10 mouse cellular contexts compared by ENCODE assay signal in the genomic region with DNA sequence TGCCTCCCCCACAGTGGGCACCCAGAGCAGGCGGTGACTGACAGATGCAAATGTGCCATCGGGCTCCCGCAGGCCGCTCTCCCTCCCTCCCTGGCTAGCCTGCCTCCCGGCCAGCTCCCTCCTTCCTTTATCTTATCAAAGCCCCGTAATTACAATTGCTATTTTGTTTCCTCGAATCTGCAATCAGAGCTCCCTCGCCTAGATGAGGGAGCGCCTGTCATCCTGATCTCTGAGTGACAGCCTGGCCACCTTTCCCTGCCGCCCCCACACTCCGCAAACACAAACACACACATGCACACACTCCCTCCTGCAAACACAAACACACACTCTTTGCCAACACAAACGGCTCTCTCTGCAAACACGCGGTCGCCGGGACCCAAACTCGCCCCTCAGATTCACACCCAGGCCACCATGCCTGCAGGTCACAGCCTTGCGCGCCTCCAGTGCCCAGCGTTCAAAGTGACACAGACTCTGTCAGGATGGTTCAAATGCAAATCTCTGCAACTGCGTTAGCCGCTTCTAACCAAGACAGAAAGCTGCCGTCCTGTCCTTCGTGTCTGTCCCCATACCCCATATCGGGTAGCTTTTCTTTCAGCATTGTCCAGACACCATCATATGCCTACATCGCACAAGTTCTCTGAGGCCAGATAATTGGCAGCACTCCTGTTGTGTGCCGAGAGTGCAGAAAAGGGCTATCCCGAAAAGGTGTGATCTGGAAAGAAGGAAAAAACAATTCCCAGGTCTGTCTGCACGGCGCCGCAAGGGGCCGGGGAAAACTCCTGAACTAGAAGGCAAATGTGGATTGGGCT. TPM values are rescaled to one million over a fixed set of nuclear protein-coding genes. Genes with fewer than 3 reads are reported as not detected.
A peak's percentile ranks its signal among the peaks of the same experiment; 100 is the strongest.
DNase-seq lines count a peak whose midpoint lies in the region; ATAC-seq and TF ChIP-seq lines count a peak whose summit lies in the region.
"Had no signal": no experiment of that assay in that cellular context is flagged by ENCODE, and none has a peak within 500 bp of the region (broad histone marks: within the 10 kb centered on the region; RNA-seq: fewer than 3 reads in every experiment).

No protein-coding gene starts in this region.

- intact Hi-C loops in heart, postnatal 36 days (cut with DNase I), result loop anchor here (1.0 to 2.0 kb wide), 4 partner anchors 35 to 525 kb away; partner anchors contain the start of gene Fbxw4

- no peak for TF ChIP-seq EP300 in stomach, postnatal 0 days (optimal IDR thresholded peaks at IDR 0.05)

- 0 out of 2 replicates have a peak overlapping the region, but pooled peaks have one; percentile 11 for H3K9ac ChIP-seq in heart, embryonic 16.5 days (ENCODE audit: low read length)
- no peak overlapping the region for H3K9ac ChIP-seq in stomach, embryonic 15.5 days
- H3K9ac ChIP-seq in stomach, postnatal 0 days (ENCODE audit: low read length), result no peak overlapping the region
- no peak overlapping the region for H3K9ac ChIP-seq in intestine, embryonic 15.5 days

- peak overlapping the region; percentile 58 for H3K4me2 ChIP-seq in heart, embryonic 16.5 days (ENCODE audit: low read depth, low read length)
- H3K4me2 ChIP-seq in stomach, embryonic 15.5 days, result peak overlapping the region; percentile 35; the same call in 1 of the 2 replicates
- H3K4me2 ChIP-seq in stomach, postnatal 0 days (replicated peaks; ENCODE audit: low read depth), result no peak overlapping the region
- H3K4me2 ChIP-seq in intestine, embryonic 15.5 days (replicated peaks), result peak overlapping the region; percentile 39

- no peak for DNase-seq in heart, postnatal 36 days
- DNase-seq in stomach, postnatal 0 days (ENCODE audit: low spot score), result no peak
- no peak for DNase-seq in cerebellum, adult 2 months
- DNase-seq in right cerebral cortex, postnatal 4 days, result no peak

- TF ChIP-seq CTCF in stomach, postnatal 0 days (IDR thresholded peaks at IDR 0.05; ENCODE audit: low read depth), result no peak
- no peak for TF ChIP-seq CTCF in cerebellum, adult 2 months (IDR thresholded peaks at IDR 0.05; ENCODE audit: borderline replicate concordance, insufficient read depth, low read depth, low read length)

- H3K36me3 ChIP-seq in heart, embryonic 16.5 days (ENCODE audit: control insufficient read depth, insufficient read depth), result peaks cover 2% of the 10 kb centered on the region; the same call in 1 of the 2 replicates
- no peaks in the 10 kb centered on the region for H3K36me3 ChIP-seq in stomach, embryonic 15.5 days
- H3K36me3 ChIP-seq in stomach, postnatal 0 days (ENCODE audit: control insufficient read depth, insufficient read depth, low read length), result no peaks in the 10 kb centered on the region
- no peaks in the 10 kb centered on the region for H3K36me3 ChIP-seq in intestine, embryonic 15.5 days

- H3K27ac ChIP-seq in heart, embryonic 16.5 days (ENCODE audit: low read length), result no peak overlapping the region
- no peak overlapping the region for H3K27ac ChIP-seq in stomach, embryonic 15.5 days
- H3K27ac ChIP-seq in stomach, postnatal 0 days (replicated peaks), result no peak overlapping the region
- no peak overlapping the region for H3K27ac ChIP-seq in intestine, embryonic 15.5 days
- H3K27ac ChIP-seq in cerebellum, adult 2 months (ENCODE audit: insufficient read depth, low read length), result no peak overlapping the region
- H3K27ac ChIP-seq: gastrocnemius, adult 2 months had no signal

- peak overlapping the region; percentile 31 for H3K4me3 ChIP-seq in heart, embryonic 16.5 days (ENCODE audit: low read length)
- H3K4me3 ChIP-seq in stomach, embryonic 15.5 days (replicated peaks), result peak overlapping the region; percentile 2; the same call in 1 of the 2 replicates
- no peak overlapping the region; the same call in 1 of the 2 replicates for H3K4me3 ChIP-seq in stomach, postnatal 0 days (ENCODE audit: low read depth, low read length)
- H3K4me3 ChIP-seq in intestine, embryonic 15.5 days (replicated peaks), result peak overlapping the region; percentile 9; the same call in 1 of the 2 replicates
- no peak overlapping the region for H3K4me3 ChIP-seq in cerebellum, adult 2 months (replicated peaks; ENCODE audit: insufficient read depth, low read depth, low read length)

- no peak for TF ChIP-seq POLR2A in cerebellum, adult 2 months (IDR thresholded peaks at IDR 0.05; ENCODE audit: borderline replicate concordance, insufficient read depth, low read length)

- WGBS in heart, embryonic 16.5 days, result 5% methylated on average over 32 of the region's 32 CpGs
- 10% methylated on average over 32 of the region's 32 CpGs for WGBS in stomach, embryonic 15.5 days
- 18% methylated on average over 32 of the region's 32 CpGs for WGBS in stomach, postnatal 0 days
- 6% methylated on average over 32 of the region's 32 CpGs for WGBS in intestine, embryonic 15.5 days
- WGBS in cerebellum, adult 2 months, result 33% methylated on average over 32 of the region's 32 CpGs

- H3K27me3 ChIP-seq in heart, embryonic 16.5 days (ENCODE audit: control insufficient read depth, insufficient read depth, low read length), result peaks cover 49% of the 10 kb centered on the region
- H3K27me3 ChIP-seq in stomach, embryonic 15.5 days (replicated peaks), result peaks cover 61% of the 10 kb centered on the region
- peaks cover 17% of the 10 kb centered on the region; the same call in 1 of the 2 replicates for H3K27me3 ChIP-seq in stomach, postnatal 0 days (ENCODE audit: control insufficient read depth, insufficient read depth, low read length)
- H3K27me3 ChIP-seq in intestine, embryonic 15.5 days (replicated peaks), result peaks cover 61% of the 10 kb centered on the region
- H3K27me3 ChIP-seq in cerebellum, adult 2 months (ENCODE audit: control insufficient read depth, insufficient read depth, low read length), result peaks cover 13% of the 10 kb centered on the region; the same call in 1 of the 2 replicates

- peaks cover 45% of the 10 kb centered on the region for H3K4me1 ChIP-seq in heart, embryonic 16.5 days (ENCODE audit: control insufficient read depth, insufficient read depth, low read length)
- H3K4me1 ChIP-seq in stomach, embryonic 15.5 days, result peaks cover 45% of the 10 kb centered on the region
- peaks cover 2% of the 10 kb centered on the region; the same call in 1 of the 2 replicates for H3K4me1 ChIP-seq in stomach, postnatal 0 days (replicated peaks; ENCODE audit: control insufficient read depth, insufficient read depth)
- peaks cover 36% of the 10 kb centered on the region for H3K4me1 ChIP-seq in intestine, embryonic 15.5 days (replicated peaks)
- peaks cover 8% of the 10 kb centered on the region for H3K4me1 ChIP-seq in cerebellum, adult 2 months (ENCODE audit: control insufficient read depth, insufficient read depth, low read length)

- no peak for ATAC-seq in heart, embryonic 16.5 days (replicated peaks; ENCODE audit: extremely low read depth, insufficient read depth, low FRiP score)
- no peak for ATAC-seq in stomach, embryonic 15.5 days (ENCODE audit: insufficient read depth, low FRiP score, low read depth)
- no peak for ATAC-seq in stomach, postnatal 0 days (ENCODE audit: low FRiP score, low TSS enrichment)
- ATAC-seq in intestine, embryonic 15.5 days, result no peak

- H3K9me3 ChIP-seq in heart, embryonic 16.5 days (replicated peaks; ENCODE audit: control insufficient read depth, low read length), result no peaks in the 10 kb centered on the region
- H3K9me3 ChIP-seq in stomach, embryonic 15.5 days, result no peaks in the 10 kb centered on the region
- H3K9me3 ChIP-seq in stomach, postnatal 0 days (ENCODE audit: control insufficient read depth, low read length), result no peaks in the 10 kb centered on the region
- H3K9me3 ChIP-seq in intestine, embryonic 15.5 days, result no peaks in the 10 kb centered on the region

RNA-seq across cellular contexts. Expression of gene Fgf8, which starts 2.8 kb away (rescaled TPM):
- polyA plus RNA-seq in heart, embryonic 16.5 days (2015; fragmentation: Nextera tagmentation; extraction: Ambion mirVana), result 0.12 and 0.47 TPM in 2 replicates
- not detected for total RNA-seq in heart, postnatal 36 days (2021)
- 0.17 TPM in 1 of 2 replicates, not detected in the other for polyA plus RNA-seq in stomach, embryonic 15.5 days (2015; fragmentation: Nextera tagmentation; extraction: Ambion mirVana)
- polyA plus RNA-seq in stomach, postnatal 0 days (2015; fragmentation: Nextera tagmentation; extraction: Ambion mirVana), result not detected in 2 replicates
- not detected in 2 replicates for polyA plus RNA-seq in intestine, embryonic 15.5 days (2015; fragmentation: Nextera tagmentation; extraction: Ambion mirVana)
- polyA plus RNA-seq in cerebellum, adult 2 months (2012; rRNA removed), result not detected in 2 replicates
- total RNA-seq: gastrocnemius, adult 2 months; left cerebral cortex, adult 18-20 months; megakaryocyte progenitor cell, adult 5-6 weeks had no signal

RNA-seq across cellular contexts. Expression of gene Npm3, which starts 3.8 kb away (rescaled TPM):
- 9.0 and 9.2 TPM in 2 replicates for polyA plus RNA-seq in heart, embryonic 16.5 days (2015; fragmentation: Nextera tagmentation; extraction: Ambion mirVana)
- total RNA-seq in heart, postnatal 36 days (2021), result 10 to 100 TPM; 15.0 to 15.9 TPM
- 16.0 and 16.3 TPM in 2 replicates for polyA plus RNA-seq in stomach, embryonic 15.5 days (2015; fragmentation: Nextera tagmentation; extraction: Ambion mirVana)
- polyA plus RNA-seq in stomach, postnatal 0 days (2015; fragmentation: Nextera tagmentation; extraction: Ambion mirVana), result 9.9 and 10.9 TPM in 2 replicates
- polyA plus RNA-seq in intestine, embryonic 15.5 days (2015; fragmentation: Nextera tagmentation; extraction: Ambion mirVana), result 13.4 and 14.7 TPM in 2 replicates
- 14.7 and 15.0 TPM in 2 replicates for polyA plus RNA-seq in cerebellum, adult 2 months (2012; rRNA removed)

RNA-seq across cellular contexts. Expression of gene Mgea5, which starts 38.1 kb away (rescaled TPM):
- polyA plus RNA-seq in heart, embryonic 16.5 days (2015; fragmentation: Nextera tagmentation; extraction: Ambion mirVana), result 33.3 and 33.7 TPM in 2 replicates
- total RNA-seq in heart, postnatal 36 days (2021), result 10 to 100 TPM; 74.5 to 76.1 TPM
- 42.2 and 47.2 TPM in 2 replicates for polyA plus RNA-seq in stomach, embryonic 15.5 days (2015; fragmentation: Nextera tagmentation; extraction: Ambion mirVana)
- 16.5 and 19.0 TPM in 2 replicates for polyA plus RNA-seq in stomach, postnatal 0 days (2015; fragmentation: Nextera tagmentation; extraction: Ambion mirVana)
- polyA plus RNA-seq in intestine, embryonic 15.5 days (2015; fragmentation: Nextera tagmentation; extraction: Ambion mirVana), result 36.3 and 36.4 TPM in 2 replicates
- polyA plus RNA-seq in cerebellum, adult 2 months (2012; rRNA removed), result 109 and 116 TPM in 2 replicates

Comparison
In these comparisons a context has a peak if more than half of its experiments do, and no peak if none do; other contexts are left out.
1. H3K4me3 ChIP-seq: peak in heart, embryonic 16.5 days (single experiment), stomach, embryonic 15.5 days (single experiment) and intestine, embryonic 15.5 days (single experiment); none in stomach, postnatal 0 days (single experiment) and cerebellum, adult 2 months (single experiment).